Mouse (Mus musculus): ENCODE data around the gene Ddx24.

Ddx24 gene

GRCm38 (mm10) chr12:103389982-103390381 is 35.6 kb downstream of the Ddx24 start:
- DNase-seq (ENCODE audit: extremely low spot score, low spot score): no peak

- no peak for DNase-seq (ENCODE audit: extremely low spot score, low spot score)
Observed at GRCm38 (mm10) chr12:103389348-103389727, 36.3 kb downstream of the Ddx24 start.

- peak; percentile 94 for DNase-seq (ENCODE audit: extremely low spot score, low spot score)
Observed at GRCm38 (mm10) chr12:103388505-103389347, 36.9 kb downstream of the Ddx24 start, which contains the start of gene Otub2. Gene Otub2, plus strand, starts transcription at chr12:103388682.

GRCm38 (mm10) chr12:103380226-103380625 is 45.4 kb downstream of the Ddx24 start:
- no peak for DNase-seq (ENCODE audit: extremely low spot score, low spot score)

- DNase-seq (ENCODE audit: extremely low spot score, low spot score): no peak
Observed at GRCm38 (mm10) chr12:103376774-103377173, 48.9 kb downstream of the Ddx24 start.

GRCm38 (mm10) chr12:103376124-103376523 is 49.5 kb downstream of the Ddx24 start:
- no peak for DNase-seq (ENCODE audit: extremely low spot score, low spot score)

- DNase-seq (ENCODE audit: extremely low spot score, low spot score): no peak
Observed at GRCm38 (mm10) chr12:103373530-103374236, 51.9 kb downstream of the Ddx24 start.

- peak; percentile 61 for DNase-seq (ENCODE audit: extremely low spot score, low spot score)
Observed at GRCm38 (mm10) chr12:103371711-103372110, 53.9 kb downstream of the Ddx24 start.

GRCm38 (mm10) chr12:103370861-103371260 is 54.8 kb downstream of the Ddx24 start:
- no peak for DNase-seq (ENCODE audit: extremely low spot score, low spot score)

- no peak for DNase-seq (ENCODE audit: extremely low spot score, low spot score)
Observed at GRCm38 (mm10) chr12:103368777-103369176, 56.9 kb downstream of the Ddx24 start.

- no peak for DNase-seq (ENCODE audit: extremely low spot score, low spot score)
Observed at GRCm38 (mm10) chr12:103368326-103368669, 57.3 kb downstream of the Ddx24 start.

GRCm38 (mm10) chr12:103367620-103368325 is 57.9 kb downstream of the Ddx24 start:
- peak; percentile 88 for DNase-seq (ENCODE audit: extremely low spot score, low spot score)

GRCm38 (mm10) chr12:103367171-103367570 is 58.5 kb downstream of the Ddx24 start:
- no peak for DNase-seq (ENCODE audit: extremely low spot score, low spot score)

- no peak for DNase-seq (ENCODE audit: extremely low spot score, low spot score)
Observed at GRCm38 (mm10) chr12:103362336-103362735, 63.3 kb downstream of the Ddx24 start.

GRCm38 (mm10) chr12:103361539-103362307 is 63.9 kb downstream of the Ddx24 start:
- DNase-seq (ENCODE audit: extremely low spot score, low spot score): no peak

GRCm38 (mm10) chr12:103360812-103361211 is 64.8 kb downstream of the Ddx24 start:
- no peak for DNase-seq (ENCODE audit: extremely low spot score, low spot score)

- no peak for DNase-seq (ENCODE audit: extremely low spot score, low spot score)
Observed at GRCm38 (mm10) chr12:103358951-103359801, 66.5 kb downstream of the Ddx24 start.

GRCm38 (mm10) chr12:103358216-103358615 is 67.4 kb downstream of the Ddx24 start:
- no peak for DNase-seq (ENCODE audit: extremely low spot score, low spot score)
